Mouse (Mus musculus) kidney, embryonic 16.5 days (tissue): ENCODE data around the gene Cldn13. TPM values are rescaled to one million over a fixed set of nuclear protein-coding genes. Genes with fewer than 3 reads are reported as not detected.
"Not testable (repeated sequence)": the region's sequence is repeated elsewhere in the genome, so short reads cannot be mapped to it uniquely, and the experiment has no call there.

Source experiments
- ATAC-seq: fragments of 200-750 bp; cut with Nextera tagmentation; 2 replicates; pipeline ENCODE4 v1.8.0; 2017; ENCODE audit warnings: moderate TSS enrichment; ENCODE audit not compliant: low FRiP score, low TSS enrichment
- H3K27ac ChIP-seq: fragments of 300-500 bp; sonication (generic); 2 replicates; pipeline ENCODE4 v1.5.1; 2014; ENCODE audit warnings: low read length
- H3K27me3 ChIP-seq: fragments of 300-500 bp; sonication (generic); 2 replicates; pipeline ENCODE4 v1.6.1; 2014; ENCODE audit warnings: low read length, control low read depth, mixed read lengths; ENCODE audit not compliant: insufficient read depth
- H3K36me3 ChIP-seq: fragments of 300-500 bp; sonication (generic); 2 replicates; pipeline ENCODE4 v1.6.1; 2014; ENCODE audit warnings: low read length, control low read depth, mixed read lengths; ENCODE audit not compliant: insufficient read depth
- H3K4me1 ChIP-seq: fragments of 300-500 bp; sonication (generic); 2 replicates; pipeline ENCODE4 v1.6.1; 2014; ENCODE audit warnings: low read length, control low read depth, mixed read lengths; ENCODE audit not compliant: insufficient read depth
- H3K4me2 ChIP-seq: fragments of 300-500 bp; sonication (generic); replicated peaks from 2 replicates; pipeline ENCODE4 v1.6.1; 2014; ENCODE audit warnings: low read depth, low read length
- H3K4me3 ChIP-seq: fragments of 300-500 bp; sonication (generic); 2 replicates; pipeline ENCODE4 v1.5.1; 2014; ENCODE audit warnings: mild to moderate bottlenecking, low read length
- H3K9ac ChIP-seq: fragments of 300-500 bp; sonication (generic); replicated peaks from 2 replicates; pipeline ENCODE4 v1.6.1; 2014; ENCODE audit warnings: low read length
- H3K9me3 ChIP-seq: fragments of 300-500 bp; sonication (generic); 2 replicates; pipeline ENCODE4 v1.6.1; 2016; ENCODE audit warnings: low read length, control low read depth
- WGBS: fragments of 180-500 bp; shearing (Covaris S2); extraction: QIAGEN DNeasy Blood & Tissue Kit; methylation state at CpG from one replicate; pipeline ENCODE4 v1.1.7; 2014; 5-methylcytosine and 5-hydroxymethylcytosine counted together
- polyA plus RNA-seq: library from polyadenylated mRNA; unstranded; fragments of >200 nt; fragmentation: Nextera tagmentation; extraction: Ambion mirVana; gene quantifications from 2 replicates; pipeline ENCODE4 v1.2.1, GENCODE M21; 2015

The Cldn13 gene
- 0.99 and 1.2 TPM in 2 replicates for polyA plus RNA-seq

DNA sequence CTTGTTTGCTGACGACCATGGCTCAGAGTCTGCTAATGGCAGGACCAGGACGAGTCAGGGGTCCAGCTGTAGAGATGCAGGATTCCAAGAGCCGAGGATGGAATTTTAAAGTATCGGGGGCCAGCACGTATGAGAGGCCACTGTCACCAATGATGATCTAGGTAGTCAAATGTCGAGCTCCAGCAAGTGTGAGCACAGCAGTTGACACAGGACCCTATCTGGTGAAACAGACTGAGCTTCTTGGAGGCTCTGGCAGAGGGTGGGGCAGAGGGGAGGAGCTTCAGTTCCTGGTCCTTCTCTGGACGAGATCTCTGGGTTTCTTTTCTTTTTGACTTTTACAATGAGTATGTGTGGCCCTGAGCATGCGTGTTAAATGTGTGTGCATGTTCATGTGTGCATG lies at the start of gene Cldn13:
Cldn13 (minus strand) TSS at position 216 of the 400 bp plus-strand sequence.
- H3K27ac ChIP-seq, result no peak within 1 kb of the TSS
- H3K27me3 ChIP-seq, result no peaks in the 10 kb centered on the region
- no peaks in the 10 kb centered on the region for H3K36me3 ChIP-seq
- ATAC-seq, result no peak
- WGBS, result 80% methylated on average over 8 of the region's 8 CpGs
- H3K4me1 ChIP-seq, result no peaks in the 10 kb centered on the region
- no peak within 1 kb of the TSS for H3K9ac ChIP-seq
- no peak within 1 kb of the TSS for H3K4me3 ChIP-seq
- H3K4me2 ChIP-seq, result no peak within 1 kb of the TSS
- no peaks in the 10 kb centered on the region for H3K9me3 ChIP-seq

DNA sequence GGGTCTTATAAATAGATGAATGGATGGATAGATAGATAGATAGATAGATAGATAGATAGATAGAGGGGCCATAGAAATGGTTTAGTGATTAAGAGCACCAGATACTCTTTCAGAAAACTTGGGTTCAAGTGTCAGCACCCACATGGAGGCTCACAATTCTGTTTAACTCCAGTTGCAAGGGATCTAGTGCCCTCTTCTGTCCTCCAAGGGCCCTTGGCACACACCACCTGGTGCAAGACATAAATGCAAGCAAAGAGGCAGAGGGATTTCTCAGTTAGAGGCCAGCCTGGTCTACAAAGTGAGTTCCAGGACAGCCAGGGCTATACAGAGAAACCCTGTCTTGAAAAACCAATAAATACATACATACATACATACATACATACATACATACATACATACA lies 49.3 kb upstream of the Cldn13 start:
- not testable (repeated sequence) for H3K27ac ChIP-seq, H3K4me1 ChIP-seq, H3K4me3 ChIP-seq, H3K4me2 ChIP-seq, H3K36me3 ChIP-seq, H3K27me3 ChIP-seq, H3K9me3 ChIP-seq, ATAC-seq, H3K9ac ChIP-seq

DNA sequence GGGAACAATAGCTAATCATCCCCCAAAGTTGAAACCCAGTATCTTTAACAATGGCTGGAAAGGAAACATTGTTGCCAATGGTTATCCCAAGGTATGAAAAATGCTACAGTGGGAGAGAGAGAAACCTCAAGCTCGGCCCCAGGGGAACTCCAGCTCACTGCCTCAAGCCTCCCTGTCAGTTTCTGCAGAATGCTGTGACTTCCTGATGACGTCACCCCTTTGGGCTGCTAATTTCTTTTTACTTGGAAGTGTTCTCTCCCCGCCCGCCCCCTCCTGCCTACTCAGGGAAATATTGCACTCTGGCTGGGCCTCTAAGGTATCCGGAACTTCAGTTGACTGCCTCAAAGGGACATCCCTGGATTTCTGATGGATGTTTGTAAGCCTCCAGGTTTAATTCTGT lies 48.2 kb upstream of the Cldn13 start:
- ATAC-seq, result no peak

DNA sequence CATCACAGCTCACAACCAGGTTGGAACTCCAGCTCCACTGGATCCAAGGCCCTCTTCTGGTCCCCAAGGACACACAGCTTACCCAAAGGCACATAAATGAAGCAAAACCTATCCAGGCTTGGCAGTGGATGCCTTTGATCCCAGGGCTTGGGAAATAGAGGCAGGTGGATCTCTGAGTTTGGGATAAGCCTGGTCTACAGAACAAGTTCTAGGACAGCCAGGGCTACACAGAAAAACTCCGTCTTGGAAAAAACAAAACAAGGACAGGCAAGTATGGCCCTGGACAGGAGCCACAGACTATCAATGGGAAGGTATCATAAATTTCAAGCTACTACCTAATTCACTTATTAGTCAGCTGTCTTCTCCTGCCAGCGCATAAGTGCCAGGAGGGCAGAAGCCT lies 46.2 kb upstream of the Cldn13 start:
- H3K9ac ChIP-seq, result no peak overlapping the region
- H3K4me2 ChIP-seq, result no peak overlapping the region
- H3K4me1 ChIP-seq, result peaks cover 5% of the 10 kb centered on the region; the same call in 1 of the 2 replicates
- no peaks in the 10 kb centered on the region for H3K9me3 ChIP-seq
- no peaks in the 10 kb centered on the region for H3K27me3 ChIP-seq
- no peak overlapping the region for H3K4me3 ChIP-seq
- 88% methylated on average over 2 of the region's 2 CpGs for WGBS
- H3K27ac ChIP-seq, result no peak overlapping the region
- no peaks in the 10 kb centered on the region for H3K36me3 ChIP-seq
- no peak for ATAC-seq

More for the DNA sequence above, 48.2 kb upstream of the Cldn13 start:
- peaks cover 5% of the 10 kb centered on the region; the same call in 1 of the 2 replicates for H3K4me1 ChIP-seq
- H3K9me3 ChIP-seq, result no peaks in the 10 kb centered on the region
- no peak overlapping the region for H3K4me3 ChIP-seq
- no peaks in the 10 kb centered on the region for H3K36me3 ChIP-seq
- no peak overlapping the region; the same call in 1 of the 2 replicates for H3K9ac ChIP-seq
- no peaks in the 10 kb centered on the region for H3K27me3 ChIP-seq
- no peak overlapping the region for H3K27ac ChIP-seq
- H3K4me2 ChIP-seq, result no peak overlapping the region
- WGBS, result 23% methylated on average over 5 of the region's 5 CpGs

DNA sequence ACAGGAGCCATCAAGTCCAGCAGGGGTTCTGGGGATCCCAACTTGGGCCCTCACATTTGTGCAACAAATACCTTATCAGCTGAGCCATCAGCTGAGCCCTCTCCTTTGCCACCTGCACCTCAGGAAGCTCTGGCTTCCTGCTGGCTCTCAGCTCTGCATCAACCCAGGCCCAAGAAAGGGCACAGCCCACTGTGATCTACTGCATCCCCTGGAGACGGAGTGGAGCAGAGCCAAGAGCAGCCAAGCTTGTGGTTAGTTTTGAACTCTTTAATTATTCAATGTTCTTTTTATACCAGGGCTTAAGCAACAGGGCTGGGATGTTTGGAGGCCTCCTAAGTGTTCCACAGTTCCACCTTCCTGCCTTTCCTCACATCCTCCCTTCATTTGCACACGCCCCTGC lies 45.1 kb upstream of the Cldn13 start:
- ATAC-seq, result no peak
- Histone ChIP-seq H3K27ac (0 out of 2 replicates have a peak overlapping the region, but pooled peaks have one; percentile 10), H3K4me2 (no peak overlapping the region), H3K4me3 (no peak overlapping the region), H3K9me3 (no peaks in the 10 kb centered on the region), H3K36me3 (no peaks in the 10 kb centered on the region), H3K4me1 (no peaks in the 10 kb centered on the region), H3K9ac (no peak overlapping the region), H3K27me3 (no peaks in the 10 kb centered on the region)
- 70% methylated on average over 2 of the region's 2 CpGs for WGBS

DNA sequence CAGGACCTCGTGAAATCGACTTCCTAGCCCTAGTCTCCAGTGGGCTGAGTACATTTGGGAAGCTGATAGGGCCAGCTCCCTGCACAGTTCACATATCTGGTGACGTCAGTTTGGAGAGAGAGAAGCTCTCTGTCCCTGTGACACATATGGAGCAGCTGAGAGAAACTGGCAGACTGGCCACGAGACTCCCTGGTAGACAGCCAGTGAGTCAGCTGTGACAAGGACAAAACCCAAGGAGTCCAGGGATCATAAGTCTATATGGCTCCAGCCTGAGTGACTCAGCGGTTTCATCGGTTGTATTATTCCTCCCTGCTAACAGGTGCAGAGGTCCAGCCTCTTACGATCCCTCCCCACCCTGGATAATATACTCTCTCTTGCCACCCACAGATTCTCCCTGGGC lies 43.8 kb upstream of the Cldn13 start:
- Histone ChIP-seq H3K9me3 (no peaks in the 10 kb centered on the region), H3K4me2 (no peak overlapping the region), H3K27me3 (no peaks in the 10 kb centered on the region), H3K36me3 (no peaks in the 10 kb centered on the region), H3K4me1 (no peaks in the 10 kb centered on the region), H3K4me3 (no peak overlapping the region), H3K27ac (no peak overlapping the region), H3K9ac (no peak overlapping the region)
- 0 out of 2 replicates have a peak, but pooled peaks have one; percentile 35 for ATAC-seq
- WGBS, result 58% methylated on average over 7 of the region's 7 CpGs

DNA sequence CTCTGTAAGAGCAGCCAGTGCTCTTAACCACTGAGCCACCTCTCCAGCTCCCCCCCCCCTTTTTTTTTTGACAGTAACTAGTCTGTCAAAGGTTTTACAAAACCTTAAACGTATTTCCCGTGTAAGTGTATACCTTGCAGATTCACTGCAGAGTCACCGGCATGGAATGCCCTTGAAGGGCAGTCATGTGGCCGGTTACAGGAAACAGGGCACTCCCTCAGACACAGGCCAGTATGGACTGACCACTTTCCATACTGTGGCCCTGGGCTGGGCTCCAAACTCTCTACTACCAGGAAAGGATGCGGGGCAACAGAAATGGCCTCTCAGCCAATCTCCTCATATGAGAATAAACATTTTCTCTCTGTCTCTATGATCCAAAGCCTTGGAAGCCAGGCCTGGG lies 40.2 kb upstream of the Cldn13 start:
- WGBS, result 43% methylated on average over 5 of the region's 5 CpGs
- H3K27me3 ChIP-seq, result no peaks in the 10 kb centered on the region
- ATAC-seq, result no peak

DNA sequence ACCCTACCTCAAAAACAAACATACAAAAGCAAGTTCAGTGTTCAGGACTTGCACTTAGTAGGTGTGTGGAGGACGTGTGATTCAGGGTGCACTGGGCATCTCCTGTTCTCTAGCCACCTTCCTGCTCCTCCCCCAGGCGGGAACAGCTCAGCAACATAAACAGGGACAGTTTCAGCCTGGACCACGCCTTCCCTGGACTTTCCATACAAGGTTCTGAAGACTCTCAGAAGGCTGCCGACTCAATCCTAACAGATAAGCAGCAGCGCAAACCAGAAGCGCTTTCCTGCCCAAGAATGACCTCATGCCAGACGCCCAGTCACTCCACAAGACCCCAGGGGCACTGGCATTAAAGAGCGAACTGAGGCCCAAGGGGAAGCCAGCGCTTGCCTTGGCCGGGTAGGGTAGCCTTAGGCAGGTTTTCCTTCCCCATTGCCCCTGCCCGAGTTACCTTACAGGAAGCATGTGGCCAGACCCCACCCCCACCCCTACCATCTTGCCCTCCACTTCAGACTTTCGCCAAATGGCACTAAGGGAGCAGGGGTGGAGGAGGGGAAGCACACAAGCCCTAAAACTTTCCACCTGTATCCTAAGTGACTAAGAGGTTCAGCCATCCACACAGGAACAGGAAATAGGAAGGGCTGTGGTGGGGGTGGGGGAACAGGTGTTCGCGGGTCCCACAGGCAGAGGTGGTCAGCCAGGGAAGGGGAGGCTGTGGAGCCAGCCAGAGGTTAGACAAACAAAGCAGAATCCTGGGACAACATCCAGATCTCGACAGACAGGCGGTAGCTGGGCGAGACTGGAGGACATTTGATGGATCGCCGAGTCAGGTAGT lies 35.9 kb upstream of the Cldn13 start:
- Histone ChIP-seq H3K27me3 (peaks cover 9% of the 10 kb centered on the region), H3K4me1 (peaks cover 23% of the 10 kb centered on the region), H3K9me3 (no peaks in the 10 kb centered on the region), H3K4me2 (peak overlapping the region; percentile 45), H3K4me3 (peak overlapping the region; percentile 20), H3K36me3 (no peaks in the 10 kb centered on the region), H3K9ac (peak overlapping the region; percentile 55), H3K27ac (peak overlapping the region; percentile 90)
- WGBS, result 10% methylated on average over 19 of the region's 19 CpGs
- ATAC-seq, result peak; percentile 56

More for the DNA sequence above, 40.2 kb upstream of the Cldn13 start:
- H3K4me2 ChIP-seq, result no peak overlapping the region
- peaks cover 11% of the 10 kb centered on the region for H3K4me1 ChIP-seq
- no peak overlapping the region for H3K27ac ChIP-seq
- H3K9ac ChIP-seq, result no peak overlapping the region
- H3K9me3 ChIP-seq, result no peaks in the 10 kb centered on the region
- no peaks in the 10 kb centered on the region for H3K36me3 ChIP-seq
- no peak overlapping the region for H3K4me3 ChIP-seq

DNA sequence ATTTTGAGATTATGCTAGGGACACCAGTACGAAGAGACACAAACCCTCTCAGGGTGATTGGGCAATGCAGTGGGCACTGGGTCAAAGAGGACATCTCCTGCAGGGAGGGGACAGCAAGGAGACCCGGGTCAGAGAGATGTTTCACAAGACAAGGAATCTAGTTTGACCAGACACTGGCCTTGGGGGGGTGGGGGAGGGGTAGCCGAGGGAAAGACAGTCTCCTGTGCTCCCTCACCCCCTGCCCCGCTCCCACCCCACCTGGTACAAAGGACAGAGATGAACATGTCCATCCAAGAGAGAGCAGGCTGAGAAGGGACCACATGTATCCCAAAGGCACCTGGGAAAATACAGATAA lies 32.7 kb upstream of the Cldn13 start:
- Histone ChIP-seq H3K4me3 (no peak overlapping the region), H3K9me3 (no peaks in the 10 kb centered on the region), H3K9ac (no peak overlapping the region), H3K4me2 (no peak overlapping the region), H3K4me1 (peaks cover 23% of the 10 kb centered on the region), H3K36me3 (no peaks in the 10 kb centered on the region), H3K27ac (no peak overlapping the region), H3K27me3 (peaks cover 19% of the 10 kb centered on the region)
- 59% methylated on average over 4 of the region's 4 CpGs for WGBS
- ATAC-seq, result no peak

DNA sequence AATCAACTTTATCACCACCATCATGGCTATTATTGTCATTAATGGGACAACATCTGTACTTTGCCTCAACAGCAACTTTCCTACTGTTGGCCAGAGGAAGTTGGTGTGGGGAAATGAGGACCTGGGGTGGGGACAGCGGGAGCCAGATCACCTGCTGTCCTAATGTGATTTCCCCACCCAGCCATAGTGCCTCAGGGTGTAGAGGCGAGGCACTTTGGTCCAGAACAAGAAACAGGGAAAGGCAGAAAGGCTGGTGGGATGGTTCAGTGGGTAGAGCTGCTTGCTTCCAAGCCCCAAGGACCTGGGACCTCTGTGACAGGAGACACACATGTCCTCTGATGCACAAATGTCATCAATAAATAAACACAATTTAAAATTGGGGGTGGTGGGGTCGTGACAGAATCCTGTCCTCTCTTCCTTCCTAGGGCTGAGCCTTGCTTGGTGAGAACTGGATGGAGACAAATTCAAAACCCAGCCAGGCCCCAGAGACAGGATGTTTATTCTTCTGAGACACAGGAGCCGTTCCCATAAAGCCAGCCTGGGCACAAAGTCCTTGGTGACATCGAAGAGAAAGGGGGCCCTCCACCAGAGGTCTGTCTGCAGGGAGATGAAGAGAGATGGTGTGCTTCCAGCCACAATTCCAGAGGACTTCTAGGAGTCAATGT lies 32.2 kb upstream of the Cldn13 start:
- ATAC-seq, result no peak
- H3K4me2 ChIP-seq, result peak overlapping the region; percentile 44

More for the DNA sequence above, 32.2 kb upstream of the Cldn13 start:
- H3K4me1 ChIP-seq, result peaks cover 23% of the 10 kb centered on the region
- H3K27me3 ChIP-seq, result peaks cover 19% of the 10 kb centered on the region
- peak overlapping the region; percentile 83 for H3K27ac ChIP-seq
- peak overlapping the region; percentile 35; the same call in 1 of the 2 replicates for H3K9ac ChIP-seq
- H3K36me3 ChIP-seq, result no peaks in the 10 kb centered on the region
- H3K4me3 ChIP-seq, result 0 out of 2 replicates have a peak overlapping the region, but pooled peaks have one; percentile 3
- no peaks in the 10 kb centered on the region for H3K9me3 ChIP-seq
- 53% methylated on average over 5 of the region's 5 CpGs for WGBS
